Comparison of ENCODE assay signal across 8 mouse cellular contexts in the genomic region with DNA sequence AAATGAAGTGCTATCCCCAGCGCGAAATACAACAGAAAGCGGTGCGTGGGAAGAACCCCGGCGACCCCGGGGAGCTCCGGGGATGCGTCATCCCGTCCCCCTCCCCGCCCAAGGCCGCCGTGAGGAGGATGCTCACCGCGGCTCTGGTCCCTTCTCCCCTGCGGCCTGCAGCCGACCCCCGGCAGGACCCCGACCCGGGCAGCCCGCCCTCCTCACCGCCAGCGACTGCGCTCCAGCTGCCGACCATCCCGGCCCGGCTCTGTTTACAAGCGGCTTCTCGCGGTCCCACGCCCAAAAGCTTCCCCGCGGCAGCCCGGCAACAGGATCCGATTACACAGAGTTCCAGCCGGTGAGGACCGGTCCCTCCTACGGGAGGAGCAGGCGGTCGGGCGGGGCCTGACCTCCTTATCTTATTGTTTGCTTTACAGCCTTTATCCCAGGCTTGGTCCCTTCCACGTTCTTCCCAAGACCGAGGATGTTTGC. TPM values are rescaled to one million over a fixed set of nuclear protein-coding genes. Genes with fewer than 3 reads are reported as not detected.
A peak's percentile ranks its signal among the peaks of the same experiment; 100 is the strongest.
DNase-seq lines count a peak whose midpoint lies in the region; ATAC-seq and TF ChIP-seq lines count a peak whose summit lies in the region.

A gene (minus strand): TSS at position 346 of the 483 bp plus-strand sequence.

- peak within 1 kb of the TSS; percentile 72 for H3K4me2 ChIP-seq in forebrain, embryonic 16.5 days (ENCODE audit: low read length)
- H3K4me2 ChIP-seq in neural tube, embryonic 14.5 days (ENCODE audit: low read depth, low read length) = peak within 1 kb of the TSS; percentile 64

- H3K36me3 ChIP-seq in G1E (replicated peaks) = no peaks in the 10 kb centered on the region
- H3K36me3 ChIP-seq in forebrain, embryonic 16.5 days (ENCODE audit: control insufficient read depth, insufficient read depth) = no peaks in the 10 kb centered on the region
- no peaks in the 10 kb centered on the region for H3K36me3 ChIP-seq in neural tube, embryonic 14.5 days (ENCODE audit: control insufficient read depth, insufficient read depth, low read length)
- H3K36me3 ChIP-seq in testis, adult 2 months (ENCODE audit: control insufficient read depth, insufficient read depth, low read length) = no peaks in the 10 kb centered on the region

- H3K9ac ChIP-seq in forebrain, embryonic 16.5 days (replicated peaks; ENCODE audit: low read depth, low read length) = peak within 1 kb of the TSS; percentile 96
- peak within 1 kb of the TSS; percentile 81 for H3K9ac ChIP-seq in neural tube, embryonic 14.5 days (replicated peaks; ENCODE audit: low read depth, low read length)

- under 1% methylated on average over 43 of the region's 43 CpGs for WGBS in forebrain, embryonic 16.5 days
- 1% methylated on average over 41 of the region's 43 CpGs for WGBS in neural tube, embryonic 14.5 days

- ATAC-seq in G1E (ENCODE audit: extremely low read depth, insufficient number of reproducible peaks, low FRiP score, poor library complexity, severe bottlenecking) = peak; percentile 96
- peak; percentile 95 for ATAC-seq in forebrain, embryonic 16.5 days
- peak; percentile 97 for ATAC-seq in neural tube, embryonic 14.5 days (ENCODE audit: low read depth)

- intact Hi-C loops in heart, postnatal 36 days (cut with DNase I) = no loop called here

- DNase-seq in G1E (ENCODE audit: low spot score) = peak; percentile 84
- DNase-seq in cerebellum, adult 18-20 months = peak; percentile 84 to 91
- DNase-seq in heart, postnatal 36 days = peak; percentile 81 to 86
- DNase-seq in layer of hippocampus, adult 18-20 months (ENCODE audit: low spot score in 2 of 2) = peak; percentile 75 to 89
- peak; percentile 84 to 86 for DNase-seq in lung, adult 18-20 months

- H3K27me3 ChIP-seq in G1E (ENCODE audit: insufficient read depth, low read length) = 0 out of 2 replicates have a peak, but pooled peaks cover 2% of the 10 kb centered on the region
- H3K27me3 ChIP-seq in forebrain, embryonic 16.5 days (replicated peaks; ENCODE audit: control insufficient read depth, insufficient read depth, low read length) = no peaks in the 10 kb centered on the region
- no peaks in the 10 kb centered on the region for H3K27me3 ChIP-seq in neural tube, embryonic 14.5 days (ENCODE audit: control insufficient read depth, insufficient read depth, low read length)
- no peaks in the 10 kb centered on the region for H3K27me3 ChIP-seq in testis, adult 2 months (ENCODE audit: control insufficient read depth, insufficient read depth, low read length)

- no peaks in the 10 kb centered on the region for H3K9me3 ChIP-seq in G1E (replicated peaks)
- H3K9me3 ChIP-seq in forebrain, embryonic 16.5 days (ENCODE audit: control insufficient read depth, low read length) = no peaks in the 10 kb centered on the region
- H3K9me3 ChIP-seq in neural tube, embryonic 14.5 days (ENCODE audit: control insufficient read depth, low read length) = no peaks in the 10 kb centered on the region

- peak; percentile 47; the same call in 1 of the 2 replicates for TF ChIP-seq POLR2A in testis, adult 2 months (IDR thresholded peaks at IDR 0.05; ENCODE audit: control insufficient read depth, low read depth, low read length)

- no peak for TF ChIP-seq CTCF in G1E (IDR thresholded peaks at IDR 0.05; ENCODE audit: low read depth, low read length)
- TF ChIP-seq CTCF in testis, adult 2 months (IDR thresholded peaks at IDR 0.05; ENCODE audit: control insufficient read depth, insufficient read depth, insufficient replicate concordance, low read depth, low read length) = no peak

- H3K4me3 ChIP-seq in G1E (ENCODE audit: low read depth, low read length) = peak within 1 kb of the TSS; percentile 85
- H3K4me3 ChIP-seq in forebrain, embryonic 16.5 days (replicated peaks; ENCODE audit: low read length) = peak within 1 kb of the TSS; percentile 82
- H3K4me3 ChIP-seq in neural tube, embryonic 14.5 days (ENCODE audit: low read depth, low read length) = peak within 1 kb of the TSS; percentile 72
- H3K4me3 ChIP-seq in testis, adult 2 months (ENCODE audit: control insufficient read depth, low read depth, low read length) = peak within 1 kb of the TSS; percentile 92

- H3K27ac ChIP-seq in forebrain, embryonic 16.5 days (ENCODE audit: low read length) = peak within 1 kb of the TSS; percentile 76
- H3K27ac ChIP-seq in neural tube, embryonic 14.5 days (ENCODE audit: low read depth, low read length) = peak within 1 kb of the TSS; percentile 78
- peak within 1 kb of the TSS; percentile 29; the same call in 1 of the 2 replicates for H3K27ac ChIP-seq in testis, adult 2 months (ENCODE audit: control insufficient read depth, insufficient read depth, low read depth, low read length)

- peaks cover 17% of the 10 kb centered on the region for H3K4me1 ChIP-seq in G1E (ENCODE audit: insufficient read depth, low read depth, low read length)
- H3K4me1 ChIP-seq in forebrain, embryonic 16.5 days (replicated peaks; ENCODE audit: control insufficient read depth, insufficient read depth, low read length) = peaks cover 3% of the 10 kb centered on the region
- H3K4me1 ChIP-seq in neural tube, embryonic 14.5 days (ENCODE audit: control insufficient read depth, insufficient read depth, low read length) = no peaks in the 10 kb centered on the region
- no peaks in the 10 kb centered on the region for H3K4me1 ChIP-seq in testis, adult 2 months (ENCODE audit: control insufficient read depth, insufficient read depth, low read length)

RNA-seq across cellular contexts. Expression of the gene that starts here (rescaled TPM):
- total RNA-seq in G1E (2014; fragmentation: Nextera tagmentation) (25.8 and 33.5 TPM in 2 replicates), G1E (2017) (5.6 and 8.0 TPM in 2 replicates)
- polyA plus RNA-seq in G1E (2012) = 2.9 and 3.0 TPM in 2 replicates
- 9.2 and 10.9 TPM in 2 replicates for polyA plus RNA-seq in forebrain, embryonic 16.5 days (2015; fragmentation: Nextera tagmentation; extraction: Ambion mirVana)
- 1 to 10 TPM; 7.5 to 8.6 TPM for total RNA-seq in heart, postnatal 36 days (2021)
- 10 to 100 TPM; 36.9 to 39.7 TPM for total RNA-seq in layer of hippocampus, adult 18-20 months (2021)
- polyA plus RNA-seq in neural tube, embryonic 14.5 days (2014; fragmentation: Nextera tagmentation; extraction: Ambion mirVana) = 13.9 and 15.6 TPM in 2 replicates
- polyA plus RNA-seq in testis, adult 2 months (2012; rRNA removed) = 2.7 and 2.8 TPM in 2 replicates

Comparison
In these comparisons a context has a peak if more than half of its experiments do, and no peak if none do; other contexts are left out.
1. Peak in every context shown above with its lines: DNase-seq, ATAC-seq, H3K4me3 ChIP-seq and H3K27ac ChIP-seq.